Mouse (Mus musculus) hindbrain, embryonic 14.5 days (tissue): ENCODE measurements at regions not wholly inside any gene's neighbourhood (a gene's known extent, or its start where the extent isn't known, plus 50 kb on each side); places are given as distances from the start of the nearest gene placed in this dataset.

ENCODE experiments used
- ATAC-seq: fragments of 200-750 bp; cut with Nextera tagmentation; 2 replicates; pipeline ENCODE4 v1.8.0; 2017; ENCODE audit warnings: moderate number of reproducible peaks, mild to moderate bottlenecking, moderate TSS enrichment, moderate library complexity; ENCODE audit not compliant: low FRiP score
- DNase-seq: peaks from one replicate; pipeline ENCODE4 v3.0.0-alpha.2; 2015; ENCODE audit warnings: low spot score
- H3K27ac ChIP-seq: fragments of 300-500 bp; sonication (generic); 2 replicates; pipeline ENCODE4 v1.5.1; 2014; ENCODE audit warnings: mild to moderate bottlenecking, moderate library complexity
- H3K27me3 ChIP-seq: fragments of 300-500 bp; sonication (generic); 2 replicates; pipeline ENCODE4 v1.6.1; 2014; ENCODE audit warnings: mild to moderate bottlenecking, low read length, mixed read lengths; ENCODE audit not compliant: control insufficient read depth, insufficient read depth
- H3K36me3 ChIP-seq: fragments of 300-500 bp; sonication (generic); replicated peaks from 2 replicates; pipeline ENCODE4 v1.6.1; 2014; ENCODE audit not compliant: control insufficient read depth, insufficient read depth
- H3K4me1 ChIP-seq: fragments of 300-500 bp; sonication (generic); replicated peaks from 2 replicates; pipeline ENCODE4 v1.6.1; 2014; ENCODE audit warnings: antibody characterized with exemption, low read length, mixed read lengths; ENCODE audit not compliant: control insufficient read depth, insufficient read depth
- H3K4me2 ChIP-seq: fragments of 300-500 bp; sonication (generic); replicated peaks from 2 replicates; pipeline ENCODE4 v1.6.1; 2014; ENCODE audit warnings: mild to moderate bottlenecking, moderate library complexity
- H3K4me3 ChIP-seq: fragments of 300-500 bp; sonication (generic); replicated peaks from 2 replicates; pipeline ENCODE4 v1.5.1; 2014; ENCODE audit warnings: mild to moderate bottlenecking, low read length
- H3K9ac ChIP-seq: fragments of 300-500 bp; sonication (generic); 2 replicates; pipeline ENCODE4 v1.6.1; 2014
- H3K9me3 ChIP-seq: fragments of 300-500 bp; sonication (generic); 2 replicates; pipeline ENCODE4 v1.6.1; 2016; ENCODE audit warnings: low read length; ENCODE audit not compliant: control insufficient read depth
- WGBS: fragments of 180-500 bp; shearing (Covaris S2); extraction: QIAGEN DNeasy Blood & Tissue Kit; methylation state at CpG from one replicate; pipeline ENCODE4 v1.1.7; 2014; 5-methylcytosine and 5-hydroxymethylcytosine counted together

- Histone ChIP-seq H3K9me3 (no peaks in the 10 kb centered on the region), H3K4me3 (no peak overlapping the region), H3K9ac (no peak overlapping the region), H3K36me3 (no peaks in the 10 kb centered on the region), H3K27me3 (no peaks in the 10 kb centered on the region), H3K27ac (no peak overlapping the region), H3K4me2 (no peak overlapping the region), H3K4me1 (no peaks in the 10 kb centered on the region)
- DNase-seq = peak; percentile 74
- ATAC-seq = no peak; the same call in 1 of the 2 replicates
- WGBS = 75% methylated on average over 9 of the region's 9 CpGs
Measured at GRCm38 (mm10) chr2:103848923-103849700, 51.7 kb upstream of the Caprin1 start.

GRCm38 (mm10) chr2:103849766-103850530 is 52.5 kb upstream of the Caprin1 start:
- no peak overlapping the region for H3K9ac ChIP-seq
- no peaks in the 10 kb centered on the region for H3K36me3 ChIP-seq
- H3K27me3 ChIP-seq = no peaks in the 10 kb centered on the region
- no peak for ATAC-seq
- H3K4me2 ChIP-seq = no peak overlapping the region
- no peaks in the 10 kb centered on the region for H3K4me1 ChIP-seq
- no peak overlapping the region for H3K27ac ChIP-seq
- 91% methylated on average over 9 of the region's 9 CpGs for WGBS
- DNase-seq = no peak
- no peaks in the 10 kb centered on the region for H3K9me3 ChIP-seq
- H3K4me3 ChIP-seq = no peak overlapping the region

GRCm38 (mm10) chr2:103850531-103850816 is 53.0 kb upstream of the Caprin1 start:
- ATAC-seq (no peak), DNase-seq (no peak)
- H3K27ac ChIP-seq = no peak overlapping the region

GRCm38 (mm10) chr2:103851171-103851570 is 53.7 kb upstream of the Caprin1 start:
- WGBS = 83% methylated on average over 3 of the region's 3 CpGs
- no peaks in the 10 kb centered on the region for H3K36me3 ChIP-seq
- H3K4me3 ChIP-seq = no peak overlapping the region
- no peaks in the 10 kb centered on the region for H3K4me1 ChIP-seq
- H3K27me3 ChIP-seq = no peaks in the 10 kb centered on the region
- DNase-seq (no peak), ATAC-seq (no peak)
- no peak overlapping the region for H3K9ac ChIP-seq
- no peak overlapping the region for H3K4me2 ChIP-seq
- no peak overlapping the region for H3K27ac ChIP-seq
- H3K9me3 ChIP-seq = no peaks in the 10 kb centered on the region

More at GRCm38 (mm10) chr2:103850531-103850816, 53.0 kb upstream of the Caprin1 start:
- no peak overlapping the region for H3K9ac ChIP-seq
- 88% methylated on average over 5 of the region's 5 CpGs for WGBS
- no peaks in the 10 kb centered on the region for H3K9me3 ChIP-seq
- H3K36me3 ChIP-seq = no peaks in the 10 kb centered on the region
- H3K4me1 ChIP-seq = no peaks in the 10 kb centered on the region
- no peak overlapping the region for H3K4me3 ChIP-seq
- H3K4me2 ChIP-seq = no peak overlapping the region
- no peaks in the 10 kb centered on the region for H3K27me3 ChIP-seq

GRCm38 (mm10) chr2:103861226-103861625 is 63.8 kb upstream of the Caprin1 start:
- ATAC-seq (no peak), DNase-seq (no peak)
- 88% methylated on average over 8 of the region's 8 CpGs for WGBS
- Histone ChIP-seq H3K36me3 (no peaks in the 10 kb centered on the region), H3K4me2 (no peak overlapping the region), H3K9ac (no peak overlapping the region), H3K4me3 (no peak overlapping the region), H3K9me3 (no peaks in the 10 kb centered on the region), H3K27ac (no peak overlapping the region), H3K4me1 (no peaks in the 10 kb centered on the region), H3K27me3 (no peaks in the 10 kb centered on the region)

GRCm38 (mm10) chr2:103864254-103864653 is 66.8 kb upstream of the Caprin1 start:
- Histone ChIP-seq H3K4me3 (no peak overlapping the region), H3K27ac (no peak overlapping the region), H3K9ac (no peak overlapping the region), H3K36me3 (no peaks in the 10 kb centered on the region), H3K27me3 (no peaks in the 10 kb centered on the region), H3K9me3 (no peaks in the 10 kb centered on the region), H3K4me2 (no peak overlapping the region), H3K4me1 (no peaks in the 10 kb centered on the region)
- no peak for ATAC-seq
- 74% methylated on average over 2 of the region's 2 CpGs for WGBS
- DNase-seq = no peak

- Histone ChIP-seq H3K27ac (no peak overlapping the region), H3K4me3 (no peak overlapping the region), H3K36me3 (no peaks in the 10 kb centered on the region), H3K27me3 (no peaks in the 10 kb centered on the region), H3K4me1 (no peaks in the 10 kb centered on the region), H3K4me2 (no peak overlapping the region), H3K9me3 (no peaks in the 10 kb centered on the region), H3K9ac (no peak overlapping the region)
- WGBS = 81% methylated on average over 4 of the region's 4 CpGs
- ATAC-seq (no peak), DNase-seq (peak; percentile 35)
Measured at GRCm38 (mm10) chr2:103865319-103866171, 68.1 kb upstream of the Caprin1 start.

- Histone ChIP-seq H3K9me3 (no peaks in the 10 kb centered on the region), H3K4me1 (no peaks in the 10 kb centered on the region), H3K27ac (no peak overlapping the region), H3K9ac (no peak overlapping the region), H3K4me3 (no peak overlapping the region), H3K4me2 (no peak overlapping the region), H3K36me3 (no peaks in the 10 kb centered on the region), H3K27me3 (no peaks in the 10 kb centered on the region)
- WGBS = 71% methylated on average over 14 of the region's 14 CpGs
- DNase-seq (no peak), ATAC-seq (no peak)
Measured at GRCm38 (mm10) chr2:103867241-103867957, 70.0 kb upstream of the Caprin1 start.

- 88% methylated on average over 13 of the region's 13 CpGs for WGBS
- no peak for ATAC-seq
Measured at GRCm38 (mm10) chr2:103867958-103868330, 70.5 kb upstream of the Caprin1 start.

More at GRCm38 (mm10) chr2:103867958-103868330, 70.5 kb upstream of the Caprin1 start:
- no peaks in the 10 kb centered on the region for H3K27me3 ChIP-seq
- no peak overlapping the region for H3K27ac ChIP-seq
- no peaks in the 10 kb centered on the region for H3K4me1 ChIP-seq
- no peak overlapping the region for H3K9ac ChIP-seq
- DNase-seq = no peak
- no peaks in the 10 kb centered on the region for H3K9me3 ChIP-seq
- no peaks in the 10 kb centered on the region for H3K36me3 ChIP-seq
- no peak overlapping the region for H3K4me2 ChIP-seq
- H3K4me3 ChIP-seq = no peak overlapping the region
